16 mouse cellular contexts compared by ENCODE assay signal in the genomic region with DNA sequence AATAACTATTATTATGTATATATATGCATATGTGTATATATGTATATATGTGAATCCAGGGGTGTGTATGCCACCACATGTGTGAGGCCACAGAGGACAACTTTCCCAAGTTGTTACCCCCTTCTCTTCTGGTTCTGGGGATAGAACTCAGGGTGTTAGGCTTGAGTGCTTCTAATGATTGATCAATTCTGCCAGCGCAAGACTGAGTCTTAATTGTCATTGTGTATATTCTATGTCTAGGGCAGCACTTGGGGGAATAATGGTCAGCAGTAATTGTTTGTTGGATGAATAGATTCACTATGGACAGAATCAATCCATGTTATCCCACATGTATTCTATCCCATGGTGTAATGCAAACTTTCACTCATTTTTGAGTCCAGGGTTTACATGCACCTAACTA.
"Had no signal": no experiment of that assay in that cellular context is flagged by ENCODE, and none has a peak within 500 bp of the region (broad histone marks: within the 10 kb centered on the region; RNA-seq: fewer than 3 reads in every experiment).

No protein-coding gene starts in this region.

- H3K9me3 ChIP-seq: neural tube, embryonic 12.5 days; neural tube, embryonic 13.5 days; neural tube, embryonic 15.5 days; stomach, embryonic 15.5 days had no signal

- H3K27ac ChIP-seq: neural tube, embryonic 12.5 days; neural tube, embryonic 13.5 days; neural tube, embryonic 15.5 days; stomach, embryonic 15.5 days; stomach, postnatal 0 days had no signal

- H3K9ac ChIP-seq: neural tube, embryonic 12.5 days; neural tube, embryonic 13.5 days; neural tube, embryonic 15.5 days; stomach, embryonic 15.5 days had no signal

- H3K4me2 ChIP-seq: neural tube, embryonic 12.5 days; neural tube, embryonic 13.5 days; neural tube, embryonic 15.5 days; stomach, embryonic 15.5 days had no signal

- DNase-seq: right cerebral cortex, adult 18-20 months; right cerebral cortex, postnatal 14 days; right cerebral cortex, postnatal 25 days; right cerebral cortex, postnatal 4 days; spleen, adult 18-20 months; thymus, adult 18-20 months; thymus, adult 2 months; thymus, postnatal 14 days; thymus, postnatal 25 days; thymus, postnatal 36 days; thymus, postnatal 4 days had no signal

- H3K27me3 ChIP-seq: neural tube, embryonic 12.5 days; neural tube, embryonic 13.5 days; neural tube, embryonic 15.5 days; stomach, embryonic 15.5 days had no signal

- H3K4me1 ChIP-seq: neural tube, embryonic 12.5 days; neural tube, embryonic 13.5 days; neural tube, embryonic 15.5 days; stomach, embryonic 15.5 days had no signal

- H3K4me3 ChIP-seq: neural tube, embryonic 12.5 days; neural tube, embryonic 13.5 days; neural tube, embryonic 15.5 days; stomach, embryonic 15.5 days had no signal

- H3K36me3 ChIP-seq: neural tube, embryonic 12.5 days; neural tube, embryonic 13.5 days; neural tube, embryonic 15.5 days; stomach, embryonic 15.5 days had no signal
